Mouse (Mus musculus): ENCODE results near the gene Atmin.

DNA sequence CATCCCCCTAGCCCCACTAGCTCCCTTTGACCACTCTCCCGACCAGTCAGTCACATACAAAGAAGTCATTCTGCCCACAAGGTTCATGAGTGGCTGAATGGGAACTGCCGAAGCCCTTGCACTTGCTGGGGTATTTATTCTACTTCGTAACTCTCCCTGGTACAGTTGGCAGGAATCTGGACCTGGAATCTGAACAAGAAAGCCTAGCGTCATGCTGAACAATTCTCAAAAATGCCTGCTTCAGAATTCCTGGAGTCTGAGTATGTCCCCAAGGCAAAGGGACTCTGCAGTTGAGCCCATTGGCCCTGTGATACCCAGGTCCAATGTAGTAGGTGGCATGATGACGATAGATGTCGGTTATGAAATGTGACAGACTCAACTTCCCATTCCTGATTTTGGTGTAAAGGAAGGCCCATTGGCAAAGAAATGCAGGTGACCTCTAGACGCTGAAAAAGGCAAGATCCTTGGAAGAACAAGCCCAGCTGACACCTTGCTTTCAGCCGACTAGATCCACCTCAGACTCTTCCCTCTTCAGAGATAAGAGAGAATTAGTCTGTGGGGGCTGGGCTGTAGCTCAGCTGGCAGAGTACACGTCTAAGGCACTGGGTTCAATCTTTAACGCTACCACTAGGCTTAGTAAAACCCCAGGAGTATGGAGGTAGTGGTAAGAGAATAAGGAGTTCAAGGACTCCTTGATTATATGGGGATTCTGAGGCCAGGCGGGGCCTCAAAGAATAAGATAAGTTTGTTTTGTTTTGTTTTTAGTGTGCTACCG, 722 bp upstream of the Atmin start:
- peak; percentile 61 for TF ChIP-seq GATA1 (IDR thresholded peaks at IDR 0.05; ENCODE audit: low read depth, low read length)
- TF ChIP-seq ETS1 (IDR thresholded peaks at IDR 0.05; ENCODE audit: low read depth, low read length) = peak; percentile 74
- TF ChIP-seq CTCF (IDR thresholded peaks at IDR 0.05 in 2 of 3, conservative IDR thresholded peaks at IDR 0.05 in 1 of 3; ENCODE audit: control insufficient read depth in 1 of 3, insufficient read depth in 1 of 3, low read depth in 2 of 3, low read length in 3 of 3, poor library complexity in 1 of 3, severe bottlenecking in 1 of 3) = no peak
- 0 out of 2 replicates have a peak, but pooled peaks have one; percentile 5 for TF ChIP-seq USF1 (IDR thresholded peaks at IDR 0.05; ENCODE audit: low read depth, low read length)
- TF ChIP-seq GABPA (IDR thresholded peaks at IDR 0.05; ENCODE audit: low read depth, low read length) = no peak
- no peak for TF ChIP-seq EP300 (IDR thresholded peaks at IDR 0.05; ENCODE audit: low read depth in 1 of 2, low read length in 2 of 2)
- TF ChIP-seq MYB (IDR thresholded peaks at IDR 0.05; ENCODE audit: low read depth, low read length) = no peak
- TF ChIP-seq POLR2A (IDR thresholded peaks at IDR 0.05; ENCODE audit: control insufficient read depth in 1 of 2, insufficient read depth in 1 of 2, low read depth in 1 of 2, low read length in 2 of 2, poor library complexity in 1 of 2) = no peak; a peak in 1 of 4 replicates
- TF ChIP-seq USF2 (IDR thresholded peaks at IDR 0.05; ENCODE audit: borderline replicate concordance in 1 of 2, insufficient read depth in 1 of 2, low read depth in 1 of 2, low read length in 2 of 2) = no peak
- no peak for TF ChIP-seq ZC3H11A (IDR thresholded peaks at IDR 0.05; ENCODE audit: low read depth, low read length)
- TF ChIP-seq E2F4 (IDR thresholded peaks at IDR 0.05; ENCODE audit: borderline replicate concordance, low read depth, low read length) = no peak
- no peak for TF ChIP-seq BHLHE40 (IDR thresholded peaks at IDR 0.05; ENCODE audit: borderline replicate concordance, low read depth, low read length)
- no peak for TF ChIP-seq ZNF384 (IDR thresholded peaks at IDR 0.05; ENCODE audit: low read depth, low read length)

All from MEL (cell line).